Mouse (Mus musculus): ENCODE data around the gene Ak4. TPM values are rescaled to one million over a fixed set of nuclear protein-coding genes. Genes with fewer than 3 reads are reported as not detected.

The Ak4 gene
- polyA plus RNA-seq, 2 experiments: 3.5 to 6.5 TPM

DNA sequence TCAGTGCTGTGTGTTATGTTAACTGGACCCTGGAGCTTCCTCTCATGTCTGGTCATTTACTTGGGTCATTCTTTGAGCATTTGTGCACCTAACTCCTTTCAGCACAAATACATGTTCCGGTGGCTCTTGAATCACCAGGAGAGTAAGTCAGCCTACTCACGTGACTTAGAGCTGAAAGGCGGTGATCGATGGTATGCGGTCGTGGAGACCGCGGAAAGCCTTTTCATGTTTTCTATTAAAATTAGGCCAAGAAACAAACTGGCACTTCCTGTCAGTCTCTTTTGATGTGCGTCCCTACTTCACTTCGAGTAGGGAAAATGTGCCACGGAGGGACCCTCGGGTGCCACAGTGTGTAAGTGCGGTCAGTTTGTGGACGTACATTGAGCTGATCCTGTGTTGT is 96.8 kb downstream of the Ak4 start:
- Histone ChIP-seq H3K9me3 (ENCODE audit: control insufficient read depth, low read length) (no peaks in the 10 kb centered on the region), H3K4me1 (replicated peaks; ENCODE audit: control insufficient read depth in 2 of 2, insufficient read depth in 2 of 2, low read length in 1 of 2) (no peaks in the 10 kb centered on the region), H3K27me3 (ENCODE audit: control insufficient read depth, insufficient read depth, low read length) (no peaks in the 10 kb centered on the region), H3K4me2 (ENCODE audit: low read depth) (no peak overlapping the region), H3K36me3 (replicated peaks; ENCODE audit: control insufficient read depth, insufficient read depth, low read depth) (no peaks in the 10 kb centered on the region), H3K9ac (replicated peaks) (no peak overlapping the region), H3K4me3 (ENCODE audit: insufficient read depth in 1 of 2, low read depth in 2 of 2, low read length in 2 of 2) (no peak overlapping the region), H3K27ac (no peak overlapping the region)
- WGBS (ENCODE audit: insufficient replicate concordance): 82% methylated on average over 14 of the region's 14 CpGs
- TF ChIP-seq CTCF (IDR thresholded peaks at IDR 0.05; ENCODE audit: low read depth): no peak
- no peak for TF ChIP-seq EP300 (IDR thresholded peaks at IDR 0.05; ENCODE audit: low read depth)
- DNase-seq (ENCODE audit: low read depth in 3 of 3, low spot score in 3 of 3): no peak
- ATAC-seq (ENCODE audit: insufficient read depth): no peak

Other genes with a start within 250 kb of the Ak4 start
- 13.0 and 19.8 TPM in 2 replicates for gene Jak1, start 154.0 kb upstream of the Ak4 start, polyA plus RNA-seq (2012; rRNA removed)
- gene Jak1, start 154.0 kb upstream of the Ak4 start, polyA plus RNA-seq (2014; fragmentation: Nextera tagmentation; extraction: Ambion mirVana): 38.2 and 43.2 TPM in 2 replicates
- 0.15 and 0.16 TPM in 2 replicates for gene Dnajc6, start 77.4 kb downstream of the Ak4 start, polyA plus RNA-seq (2012; rRNA removed)
- 0.08 and 0.16 TPM in 2 replicates for gene Dnajc6, start 77.4 kb downstream of the Ak4 start, polyA plus RNA-seq (2014; fragmentation: Nextera tagmentation; extraction: Ambion mirVana)
- 35.5 and 43.7 TPM in 2 replicates for gene Leprot, start 228.4 kb downstream of the Ak4 start, polyA plus RNA-seq (2012; rRNA removed)
- gene Leprot, start 228.4 kb downstream of the Ak4 start, polyA plus RNA-seq (2014; fragmentation: Nextera tagmentation; extraction: Ambion mirVana): 51.1 and 55.6 TPM in 2 replicates

Measured in liver, embryonic 14.5 days (tissue).